ENCODE assay signal across 22 mouse cellular contexts in genomic region chr9:120986255-120986654, GRCm38 (mm10).
"Had no signal": no experiment of that assay in that cellular context is flagged by ENCODE, and none has a peak within 500 bp of the region (broad histone marks: within the 10 kb centered on the region; RNA-seq: fewer than 3 reads in every experiment).

No protein-coding gene starts in this region.

- DNase-seq: gastrocnemius, adult 2 months; gastrocnemius, postnatal 10 days; gastrocnemius, postnatal 25 days; heart, adult 2 months; heart, postnatal 14 days; heart, postnatal 36 days; kidney, postnatal 10 days; layer of hippocampus, adult 9-11 months; layer of hippocampus, postnatal 36 days; liver had no signal

- H3K36me3 ChIP-seq: heart, embryonic 13.5 days; heart, embryonic 15.5 days; hindbrain, embryonic 12.5 days; limb, embryonic 10.5 days; limb, embryonic 12.5 days; liver, embryonic 12.5 days had no signal

- H3K27ac ChIP-seq: gastrocnemius, adult 2 months; heart, adult 2 months; hindbrain, embryonic 10.5 days; hindbrain, embryonic 12.5 days; hindbrain, embryonic 14.5 days; limb, embryonic 10.5 days; limb, embryonic 12.5 days; liver, embryonic 12.5 days had no signal

- H3K27me3 ChIP-seq: heart, embryonic 13.5 days; heart, embryonic 15.5 days; hindbrain, embryonic 12.5 days; limb, embryonic 12.5 days; liver, embryonic 12.5 days had no signal

- H3K9me3 ChIP-seq: heart, embryonic 13.5 days; heart, embryonic 15.5 days; hindbrain, embryonic 10.5 days; hindbrain, embryonic 12.5 days; limb, embryonic 10.5 days; limb, embryonic 12.5 days; liver, embryonic 12.5 days had no signal

- ATAC-seq: forebrain, embryonic 16.5 days; hindbrain, embryonic 16.5 days; inflammation-experienced regulatory T-cells, adult 6 months; liver, embryonic 12.5 days had no signal

- H3K4me3 ChIP-seq: gastrocnemius, adult 2 months; heart, adult 2 months; heart, embryonic 13.5 days; heart, embryonic 15.5 days; hindbrain, embryonic 10.5 days; hindbrain, embryonic 12.5 days; limb, embryonic 10.5 days; limb, embryonic 12.5 days; liver, embryonic 12.5 days had no signal

- H3K9ac ChIP-seq: heart, embryonic 13.5 days; heart, embryonic 15.5 days; hindbrain, embryonic 12.5 days; hindbrain, embryonic 14.5 days; limb, embryonic 12.5 days; liver, embryonic 12.5 days had no signal

- H3K4me2 ChIP-seq: heart, embryonic 11.5 days; heart, embryonic 13.5 days; heart, embryonic 15.5 days; hindbrain, embryonic 12.5 days; hindbrain, embryonic 14.5 days; limb, embryonic 12.5 days; liver, embryonic 12.5 days had no signal
